Mouse (Mus musculus) c-Kit-positive CD71-positive TER-119-negative erythroid progenitor cells, embryonic 14.5 days (primary cell): ENCODE data around the gene 2610001J05Rik.

Experiments used
- DNase-seq: peaks from one replicate; pipeline ENCODE4 v3.0.0-alpha.2; 2013; ENCODE audit warnings: low read depth

2610001J05Rik gene

DNA sequence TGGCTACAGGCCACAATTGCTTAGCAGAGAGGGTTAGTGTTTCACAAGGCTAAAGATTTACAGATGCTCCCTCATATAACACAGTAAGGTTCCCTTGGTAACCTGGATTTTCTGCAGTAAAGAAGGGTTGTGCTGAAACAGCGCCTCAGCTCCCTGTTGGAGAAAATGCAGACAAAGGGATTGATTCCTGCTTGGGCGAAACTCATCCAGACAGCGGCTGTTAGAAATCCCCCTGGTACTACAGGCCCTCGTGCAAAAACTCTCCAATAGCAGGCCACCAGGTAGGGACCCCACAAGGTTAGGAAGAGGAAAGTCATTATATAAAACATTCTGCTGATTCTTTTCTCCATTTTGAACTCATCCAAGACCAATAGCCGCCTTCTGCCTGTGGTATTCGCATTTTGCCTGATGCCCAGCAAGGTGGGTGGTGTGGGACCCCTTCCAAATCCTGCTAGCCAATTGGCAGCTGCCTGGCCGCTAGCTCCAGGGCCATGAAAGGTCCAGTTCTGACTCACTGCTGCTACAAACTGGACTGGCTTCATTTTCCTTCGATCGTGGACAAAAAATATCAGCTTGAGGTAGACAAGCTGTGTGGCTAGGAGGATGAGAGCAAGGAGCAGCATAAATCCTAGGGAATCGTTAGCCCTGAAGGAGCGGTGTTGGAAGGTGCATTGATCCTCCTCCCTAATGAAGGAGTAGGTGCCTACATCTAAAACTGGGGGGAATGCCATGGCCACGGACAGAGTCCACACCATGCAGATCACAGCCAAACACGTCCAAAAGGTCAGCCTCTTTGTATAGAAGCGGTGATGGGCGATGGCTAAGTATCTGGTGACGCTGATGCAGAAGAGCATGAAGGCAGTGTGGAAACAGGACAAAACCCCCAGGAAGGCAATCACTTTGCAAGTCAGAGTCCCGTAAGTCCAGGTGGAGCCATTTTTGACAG is 35.3 kb downstream of the 2610001J05Rik start:
- DNase-seq: no peak

DNA sequence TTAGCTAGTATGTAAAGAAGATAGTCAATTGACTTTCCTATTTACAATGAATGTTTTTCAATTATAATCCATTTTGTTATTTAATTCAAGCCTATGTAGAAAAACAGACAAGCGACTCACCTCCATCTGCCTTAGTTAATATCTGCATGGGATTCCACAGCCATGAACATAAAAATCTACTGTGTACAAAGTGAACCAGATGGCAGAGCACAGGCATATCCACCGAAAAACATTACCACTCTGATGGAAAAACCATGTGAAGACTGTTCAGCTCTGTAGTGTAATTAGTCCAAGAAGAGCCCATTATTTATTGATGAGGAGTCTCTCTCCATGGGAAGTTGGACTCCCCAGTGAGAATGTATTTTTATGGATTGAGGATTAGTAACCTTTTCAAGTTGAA is 38.5 kb downstream of the 2610001J05Rik start:
- DNase-seq: no peak

DNA sequence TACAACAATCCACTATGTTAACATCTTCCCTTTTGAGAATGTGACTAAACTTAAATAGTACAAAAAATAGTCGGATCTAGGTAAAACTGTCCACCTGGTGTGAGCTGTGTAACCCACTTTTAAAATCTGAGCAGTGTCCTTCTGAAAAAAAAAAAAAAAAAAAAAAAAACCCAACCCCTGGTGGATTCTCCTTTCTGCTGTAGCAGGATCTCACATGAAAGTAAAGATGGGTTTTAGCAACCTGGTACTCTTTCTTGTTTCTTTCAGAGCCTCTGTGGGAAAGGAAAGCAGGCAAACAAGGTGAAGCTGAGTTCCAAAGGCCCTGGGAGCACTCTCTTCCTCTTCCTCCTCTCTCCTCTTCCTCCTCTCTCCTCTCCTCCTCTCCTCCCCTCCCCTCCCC is 42.4 kb downstream of the 2610001J05Rik start:
- DNase-seq: no peak
